Mouse (Mus musculus): Measurements from ENCODE around the gene Nptxr. TPM values are rescaled to one million over a fixed set of nuclear protein-coding genes. Genes with fewer than 3 reads are reported as not detected.

The Nptxr gene
- polyA plus RNA-seq, 1 experiment = 1.3 TPM

- WGBS = 49% methylated on average over 8 of the region's 8 CpGs
- no peak overlapping the region for H3K4me3 ChIP-seq (ENCODE audit: low read depth, low read length)
- 0 out of 2 replicates have a peak, but pooled peaks cover 4% of the 10 kb centered on the region for H3K27me3 ChIP-seq (ENCODE audit: control insufficient read depth, insufficient read depth, low read length)
- no peak overlapping the region for H3K27ac ChIP-seq (ENCODE audit: insufficient read depth, low read depth, low read length)
- TF ChIP-seq POLR2A (IDR thresholded peaks at IDR 0.05; ENCODE audit: low read depth, low read length) = no peak
- no peaks in the 10 kb centered on the region for H3K4me1 ChIP-seq (ENCODE audit: control insufficient read depth, insufficient read depth, insufficient read length, low read length)
- no peaks in the 10 kb centered on the region for H3K36me3 ChIP-seq (ENCODE audit: control insufficient read depth, insufficient read depth, low read length)
Measured at GRCm38 (mm10) chr15:79790111-79790510, 14.5 kb downstream of the Nptxr start.

- Histone ChIP-seq H3K4me1 (ENCODE audit: control insufficient read depth, insufficient read depth, insufficient read length, low read length) (no peaks in the 10 kb centered on the region), H3K27me3 (ENCODE audit: control insufficient read depth, insufficient read depth, low read length) (0 out of 2 replicates have a peak, but pooled peaks cover 4% of the 10 kb centered on the region), H3K36me3 (ENCODE audit: control insufficient read depth, insufficient read depth, low read length) (no peaks in the 10 kb centered on the region), H3K27ac (ENCODE audit: insufficient read depth, low read depth, low read length) (no peak overlapping the region), H3K4me3 (ENCODE audit: low read depth, low read length) (no peak overlapping the region)
- 49% methylated on average over 8 of the region's 8 CpGs for WGBS
- TF ChIP-seq CTCF (IDR thresholded peaks at IDR 0.05; ENCODE audit: extremely low read depth, insufficient read length, insufficient replicate concordance, low read depth, low read length) (no peak), POLR2A (IDR thresholded peaks at IDR 0.05; ENCODE audit: low read depth, low read length) (no peak)
Measured at GRCm38 (mm10) chr15:79787815-79788214, 16.8 kb downstream of the Nptxr start.

GRCm38 (mm10) chr15:79785056-79785455 lies 19.5 kb downstream of the Nptxr start:
- Histone ChIP-seq H3K36me3 (ENCODE audit: control insufficient read depth, insufficient read depth, low read length) (no peaks in the 10 kb centered on the region), H3K27me3 (ENCODE audit: control insufficient read depth, insufficient read depth, low read length) (0 out of 2 replicates have a peak, but pooled peaks cover 6% of the 10 kb centered on the region), H3K4me1 (ENCODE audit: control insufficient read depth, insufficient read depth, insufficient read length, low read length) (no peaks in the 10 kb centered on the region), H3K27ac (ENCODE audit: insufficient read depth, low read depth, low read length) (no peak overlapping the region), H3K4me3 (ENCODE audit: low read depth, low read length) (no peak overlapping the region)
- WGBS = 56% methylated on average over 1 of the region's 1 CpGs
- no peak for TF ChIP-seq CTCF (IDR thresholded peaks at IDR 0.05; ENCODE audit: extremely low read depth, insufficient read length, insufficient replicate concordance, low read depth, low read length)

GRCm38 (mm10) chr15:79777749-79778148 lies 26.8 kb downstream of the Nptxr start, which contains the start of gene Dnal4:
Dnal4 (minus strand) TSS chr15:79777849.
- no peak within 1 kb of the TSS for H3K4me3 ChIP-seq (ENCODE audit: low read depth, low read length)
- H3K36me3 ChIP-seq (ENCODE audit: control insufficient read depth, insufficient read depth, low read length) = no peaks in the 10 kb centered on the region
- peaks cover 7% of the 10 kb centered on the region; the same call in 1 of the 2 replicates for H3K4me1 ChIP-seq (ENCODE audit: control insufficient read depth, insufficient read depth, insufficient read length, low read length)
- 0 out of 2 replicates have a peak, but pooled peaks cover 2% of the 10 kb centered on the region for H3K27me3 ChIP-seq (ENCODE audit: control insufficient read depth, insufficient read depth, low read length)
- H3K27ac ChIP-seq (ENCODE audit: insufficient read depth, low read depth, low read length) = no peak within 1 kb of the TSS
- TF ChIP-seq CTCF (IDR thresholded peaks at IDR 0.05; ENCODE audit: extremely low read depth, insufficient read length, insufficient replicate concordance, low read depth, low read length) = no peak
- TF ChIP-seq POLR2A (IDR thresholded peaks at IDR 0.05; ENCODE audit: low read depth, low read length) = no peak

- H3K27me3 ChIP-seq (ENCODE audit: control insufficient read depth, insufficient read depth, low read length) = 0 out of 2 replicates have a peak, but pooled peaks cover under 1% of the 10 kb centered on the region
- 68% methylated on average over 7 of the region's 7 CpGs for WGBS
- peaks cover 12% of the 10 kb centered on the region; the same call in 1 of the 2 replicates for H3K4me1 ChIP-seq (ENCODE audit: control insufficient read depth, insufficient read depth, insufficient read length, low read length)
- no peaks in the 10 kb centered on the region for H3K36me3 ChIP-seq (ENCODE audit: control insufficient read depth, insufficient read depth, low read length)
- TF ChIP-seq POLR2A (IDR thresholded peaks at IDR 0.05; ENCODE audit: low read depth, low read length) (no peak), CTCF (IDR thresholded peaks at IDR 0.05; ENCODE audit: extremely low read depth, insufficient read length, insufficient replicate concordance, low read depth, low read length) (no peak)
- no peak overlapping the region for H3K27ac ChIP-seq (ENCODE audit: insufficient read depth, low read depth, low read length)
- H3K4me3 ChIP-seq (ENCODE audit: low read depth, low read length) = no peak overlapping the region
Measured at GRCm38 (mm10) chr15:79775662-79776061, 28.9 kb downstream of the Nptxr start.

GRCm38 (mm10) chr15:79774117-79775027 lies 30.2 kb downstream of the Nptxr start:
- no peaks in the 10 kb centered on the region for H3K27me3 ChIP-seq (ENCODE audit: control insufficient read depth, insufficient read depth, low read length)
- under 1% methylated on average over 44 of the region's 50 CpGs for WGBS
- no peak overlapping the region; the same call in 1 of the 2 replicates for H3K27ac ChIP-seq (ENCODE audit: insufficient read depth, low read depth, low read length)
- H3K4me3 ChIP-seq (ENCODE audit: low read depth, low read length) = peak overlapping the region; percentile 80
- H3K4me1 ChIP-seq (ENCODE audit: control insufficient read depth, insufficient read depth, insufficient read length, low read length) = peaks cover 23% of the 10 kb centered on the region; the same call in 1 of the 2 replicates
- no peaks in the 10 kb centered on the region for H3K36me3 ChIP-seq (ENCODE audit: control insufficient read depth, insufficient read depth, low read length)
- TF ChIP-seq CTCF (IDR thresholded peaks at IDR 0.05; ENCODE audit: extremely low read depth, insufficient read length, insufficient replicate concordance, low read depth, low read length) (no peak), POLR2A (IDR thresholded peaks at IDR 0.05; ENCODE audit: low read depth, low read length) (peak; percentile 57; the same call in 1 of the 2 replicates)

GRCm38 (mm10) chr15:79770629-79771240 lies 33.8 kb downstream of the Nptxr start:
- peaks cover 28% of the 10 kb centered on the region for H3K4me1 ChIP-seq (ENCODE audit: control insufficient read depth, insufficient read depth, insufficient read length, low read length)
- WGBS = 30% methylated on average over 21 of the region's 21 CpGs
- TF ChIP-seq CTCF (IDR thresholded peaks at IDR 0.05; ENCODE audit: extremely low read depth, insufficient read length, insufficient replicate concordance, low read depth, low read length) (no peak), POLR2A (IDR thresholded peaks at IDR 0.05; ENCODE audit: low read depth, low read length) (no peak)
- H3K36me3 ChIP-seq (ENCODE audit: control insufficient read depth, insufficient read depth, low read length) = no peaks in the 10 kb centered on the region
- no peak overlapping the region for H3K4me3 ChIP-seq (ENCODE audit: low read depth, low read length)
- no peaks in the 10 kb centered on the region for H3K27me3 ChIP-seq (ENCODE audit: control insufficient read depth, insufficient read depth, low read length)
- H3K27ac ChIP-seq (ENCODE audit: insufficient read depth, low read depth, low read length) = no peak overlapping the region
